Mouse (Mus musculus): ENCODE measurements around the gene Iqsec1. TPM values are rescaled to one million over a fixed set of nuclear protein-coding genes. Genes with fewer than 3 reads are reported as not detected.

Gene Iqsec1
- total and polyA plus RNA-seq, 3 experiments, result 17.0 to 90.4 (median 83.5) TPM

DNA sequence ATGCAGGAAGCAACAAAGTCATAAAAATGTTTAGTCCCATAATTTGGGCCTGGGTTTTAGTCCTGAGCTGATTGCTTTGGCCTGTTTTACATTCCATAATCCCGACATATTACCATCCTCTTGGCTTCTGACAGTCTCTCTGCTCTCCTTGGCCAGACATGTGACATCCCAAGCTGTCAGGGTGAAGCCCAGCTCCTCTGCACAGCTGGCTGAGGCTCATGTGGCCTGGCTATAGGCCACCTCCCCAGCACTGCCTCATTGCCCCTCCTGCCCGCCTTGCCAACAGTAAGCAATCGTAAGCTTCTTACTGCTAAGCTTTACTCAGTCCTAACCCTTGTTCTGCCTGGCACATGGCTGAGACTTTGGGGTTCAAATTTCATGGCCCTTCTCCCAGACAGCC lies 270.0 kb downstream of the Iqsec1 start:
- Histone ChIP-seq H3K4me1 (ENCODE audit: control insufficient read depth in 1 of 2, insufficient read depth in 2 of 2) (peaks cover 7 to 76% of the 10 kb centered on the region in 2 experiments), H3K9ac (ENCODE audit: insufficient read depth, low read depth) (no peak overlapping the region), H3K4me2 (ENCODE audit: insufficient read depth, low read depth, poor library complexity, severe bottlenecking) (no peak overlapping the region), H3K27me3 (replicated peaks) (no peaks in the 10 kb centered on the region), H3K27ac (ENCODE audit: insufficient read depth, low read depth) (0 out of 2 replicates have a peak overlapping the region, but pooled peaks have one; percentile 17), H3K36me3 (replicated peaks in 1 of 2; ENCODE audit: control insufficient read depth in 1 of 2, insufficient read depth in 1 of 2, low read length in 1 of 2) (peaks cover 43 to 97% of the 10 kb centered on the region in 2 experiments), H3K79me2 (replicated peaks; ENCODE audit: control insufficient read depth, extremely low read depth, insufficient read depth, poor library complexity, severe bottlenecking) (peaks cover 24% of the 10 kb centered on the region), H3K4me3 (replicated peaks in 1 of 3; ENCODE audit: low read depth in 2 of 3, low read length in 2 of 3, poor library complexity in 1 of 3) (no peak overlapping the region), H3K9me3 (replicated peaks; ENCODE audit: low read length) (no peaks in the 10 kb centered on the region)
- DNase-seq (ENCODE audit: extremely low read depth), result no peak
- dilution Hi-C loops (cut with MboI; ENCODE audit: extremely low pct_ligation_motif_present, extremely low pct_unique_long_range_greater_than_20kb, low sequenced_read_pairs) (no loop called here), in situ Hi-C loops (cut with MboI; ENCODE audit: low pct_ligation_motif_present, low pct_unique_long_range_greater_than_20kb, low sequenced_read_pairs) (no loop called here)
- TF ChIP-seq KAT2A (IDR thresholded peaks at IDR 0.05; ENCODE audit: insufficient replicate concordance, low read length), result no peak
- no peak for TF ChIP-seq POLR2A (IDR thresholded peaks at IDR 0.05; ENCODE audit: low read depth, low read length)
- no peak for TF ChIP-seq E2F4 (IDR thresholded peaks at IDR 0.05; ENCODE audit: insufficient replicate concordance, low read depth, low read length)
- no peak for TF ChIP-seq ZNF384 (IDR thresholded peaks at IDR 0.05; ENCODE audit: low read depth, low read length)
- no peak for TF ChIP-seq NRF1 (IDR thresholded peaks at IDR 0.05; ENCODE audit: low read depth, low read length)
- TF ChIP-seq MAZ (IDR thresholded peaks at IDR 0.05; ENCODE audit: low read depth, low read length), result no peak
- TF ChIP-seq SMC3 (IDR thresholded peaks at IDR 0.05; ENCODE audit: low read depth, low read length), result no peak
- no peak for TF ChIP-seq JUND (conservative IDR thresholded peaks at IDR 0.05; ENCODE audit: low read depth, low read length)
- TF ChIP-seq USF2 (conservative IDR thresholded peaks at IDR 0.05; ENCODE audit: low read depth, low read length), result no peak
- TF ChIP-seq MEF2A (IDR thresholded peaks at IDR 0.05; ENCODE audit: borderline replicate concordance, low read depth, low read length), result no peak
- no peak for TF ChIP-seq EP300 (IDR thresholded peaks at IDR 0.05; ENCODE audit: low read length)
- TF ChIP-seq CTCF (conservative IDR thresholded peaks at IDR 0.05 in 1 of 2, IDR thresholded peaks at IDR 0.05 in 1 of 2; ENCODE audit: low read depth in 2 of 2, low read length in 2 of 2), result no peak
- no peak for TF ChIP-seq SIN3A (IDR thresholded peaks at IDR 0.05; ENCODE audit: low read length)
- no peak for TF ChIP-seq TBP (conservative IDR thresholded peaks at IDR 0.05; ENCODE audit: low read depth, low read length)
- TF ChIP-seq RCOR1 (conservative IDR thresholded peaks at IDR 0.05; ENCODE audit: low read depth, low read length), result no peak
- TF ChIP-seq MXI1 (IDR thresholded peaks at IDR 0.05; ENCODE audit: low read depth, low read length), result no peak

DNA sequence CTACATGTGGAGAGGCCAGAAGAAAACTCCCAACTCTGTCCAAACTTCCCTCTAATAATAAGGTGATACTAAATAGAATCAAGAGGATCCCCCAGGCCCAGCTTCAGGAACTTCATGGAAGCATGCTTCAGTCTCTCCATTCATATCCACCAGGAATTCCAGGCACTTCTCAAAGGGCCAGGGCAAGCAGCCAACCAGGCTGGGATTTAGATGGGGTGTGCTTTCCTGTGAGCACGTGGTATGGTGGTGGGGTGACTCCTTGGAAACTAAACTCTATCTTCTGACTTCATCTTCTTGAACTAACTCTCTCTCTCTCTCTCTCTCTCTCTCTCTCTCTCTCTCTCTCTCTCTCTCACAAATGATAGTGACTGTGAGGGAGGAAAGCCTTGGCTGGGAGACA lies 270.8 kb downstream of the Iqsec1 start:
- no peak for DNase-seq (ENCODE audit: extremely low read depth)
- Histone ChIP-seq H3K9ac (ENCODE audit: insufficient read depth, low read depth) (no peak overlapping the region), H3K9me3 (replicated peaks; ENCODE audit: low read length) (no peaks in the 10 kb centered on the region), H3K36me3 (replicated peaks in 1 of 2; ENCODE audit: control insufficient read depth in 1 of 2, insufficient read depth in 1 of 2, low read length in 1 of 2) (peaks cover 44 to 97% of the 10 kb centered on the region in 2 experiments), H3K4me2 (ENCODE audit: insufficient read depth, low read depth, poor library complexity, severe bottlenecking) (no peak overlapping the region), H3K27me3 (replicated peaks) (no peaks in the 10 kb centered on the region), H3K79me2 (replicated peaks; ENCODE audit: control insufficient read depth, extremely low read depth, insufficient read depth, poor library complexity, severe bottlenecking) (peaks cover 29% of the 10 kb centered on the region), H3K4me3 (replicated peaks in 1 of 3; ENCODE audit: low read depth in 2 of 3, low read length in 2 of 3, poor library complexity in 1 of 3) (no peak overlapping the region), H3K27ac (ENCODE audit: insufficient read depth, low read depth) (no peak overlapping the region), H3K4me1 (ENCODE audit: control insufficient read depth in 1 of 2, insufficient read depth in 2 of 2) (peaks cover 7 to 76% of the 10 kb centered on the region in 2 experiments)
- dilution Hi-C loops (cut with MboI; ENCODE audit: extremely low pct_ligation_motif_present, extremely low pct_unique_long_range_greater_than_20kb, low sequenced_read_pairs), result no loop called here
- in situ Hi-C loops (cut with MboI; ENCODE audit: low pct_ligation_motif_present, low pct_unique_long_range_greater_than_20kb, low sequenced_read_pairs), result no loop called here
- TF ChIP-seq POLR2AphosphoS2 (IDR thresholded peaks at IDR 0.05; ENCODE audit: low read depth, low read length) (no peak), UBTF (IDR thresholded peaks at IDR 0.05; ENCODE audit: low read depth, low read length) (no peak), MEF2A (IDR thresholded peaks at IDR 0.05; ENCODE audit: borderline replicate concordance, low read depth, low read length) (no peak), IRF4 (IDR thresholded peaks at IDR 0.05; ENCODE audit: low read depth, low read length) (no peak), MAZ (IDR thresholded peaks at IDR 0.05; ENCODE audit: low read depth, low read length) (no peak), JUND (conservative IDR thresholded peaks at IDR 0.05; ENCODE audit: low read depth, low read length) (no peak)
